Mouse (Mus musculus): ENCODE data around the gene Hist1h3i. TPM values are rescaled to one million over a fixed set of nuclear protein-coding genes. Genes with fewer than 3 reads are reported as not detected.
"Not testable (repeated sequence)": the region's sequence is repeated elsewhere in the genome, so short reads cannot be mapped to it uniquely, and the experiment has no call there.

The Hist1h3i gene
- polyA plus RNA-seq, 1 experiment from 2014 or later = 158 TPM

GRCm38 (mm10) chr13:21810073-21810472 lies 26.9 kb upstream of the Hist1h3i start, which contains the start of the genes Hist1h2bq and Hist1h2ao:
TSS of gene Hist1h2bq (minus strand) at chr13:21810197.
TSS of gene Hist1h2ao (plus strand) at chr13:21810465.
- H3K36me3 ChIP-seq (ENCODE audit: control insufficient read depth, insufficient read depth); H3K9me3 ChIP-seq (replicated peaks; ENCODE audit: control insufficient read depth, low read length); H3K4me2 ChIP-seq (ENCODE audit: low read depth, low read length); H3K4me3 ChIP-seq (ENCODE audit: low read depth, low read length); H3K9ac ChIP-seq (ENCODE audit: low read depth, low read length); H3K27me3 ChIP-seq (ENCODE audit: control insufficient read depth, insufficient read depth, low read depth, low read length); H3K27ac ChIP-seq (ENCODE audit: low read length); H3K4me1 ChIP-seq (ENCODE audit: control insufficient read depth, low read depth, low read length): not testable (repeated sequence)
- WGBS (ENCODE audit: insufficient replicate concordance) = no CpG with 5 or more reads among the region's 23 CpGs
- peak; percentile 86 for ATAC-seq (ENCODE audit: low read depth)

GRCm38 (mm10) chr13:21803058-21803457 lies 19.9 kb upstream of the Hist1h3i start:
- not testable (repeated sequence) for H3K27me3 ChIP-seq (ENCODE audit: control insufficient read depth, insufficient read depth, low read depth, low read length); H3K4me2 ChIP-seq (ENCODE audit: low read depth, low read length); H3K4me1 ChIP-seq (ENCODE audit: control insufficient read depth, low read depth, low read length); H3K9ac ChIP-seq (ENCODE audit: low read depth, low read length); H3K36me3 ChIP-seq (ENCODE audit: control insufficient read depth, insufficient read depth); H3K9me3 ChIP-seq (replicated peaks; ENCODE audit: control insufficient read depth, low read length); H3K27ac ChIP-seq (ENCODE audit: low read length); H3K4me3 ChIP-seq (ENCODE audit: low read depth, low read length)
- peak; percentile 65 for ATAC-seq (ENCODE audit: low read depth)
- no CpG with 5 or more reads among the region's 4 CpGs for WGBS (ENCODE audit: insufficient replicate concordance)

- H3K4me1 ChIP-seq (ENCODE audit: control insufficient read depth, low read depth, low read length); H3K9ac ChIP-seq (ENCODE audit: low read depth, low read length); H3K9me3 ChIP-seq (replicated peaks; ENCODE audit: control insufficient read depth, low read length); H3K4me3 ChIP-seq (ENCODE audit: low read depth, low read length); H3K27ac ChIP-seq (ENCODE audit: low read length); H3K4me2 ChIP-seq (ENCODE audit: low read depth, low read length); H3K36me3 ChIP-seq (ENCODE audit: control insufficient read depth, insufficient read depth); H3K27me3 ChIP-seq (ENCODE audit: control insufficient read depth, insufficient read depth, low read depth, low read length): not testable (repeated sequence)
- ATAC-seq (ENCODE audit: low read depth) = peak; percentile 67; the same call in 1 of the 2 replicates
These were observed 14.0 kb upstream of the Hist1h3i start for GRCm38 (mm10) chr13:21797163-21797562.

GRCm38 (mm10) chr13:21795584-21795983 lies 12.4 kb upstream of the Hist1h3i start:
- peaks cover under 1% of the 10 kb centered on the region; the same call in 1 of the 2 replicates for H3K4me1 ChIP-seq (ENCODE audit: control insufficient read depth, low read depth, low read length)
- H3K4me2 ChIP-seq (ENCODE audit: low read depth, low read length) = no peak overlapping the region
- H3K27ac ChIP-seq (ENCODE audit: low read length) = no peak overlapping the region
- H3K27me3 ChIP-seq (ENCODE audit: control insufficient read depth, insufficient read depth, low read depth, low read length) = no peaks in the 10 kb centered on the region
- H3K4me3 ChIP-seq (ENCODE audit: low read depth, low read length) = no peak overlapping the region
- H3K9me3 ChIP-seq (replicated peaks; ENCODE audit: control insufficient read depth, low read length) = no peaks in the 10 kb centered on the region
- no peak overlapping the region for H3K9ac ChIP-seq (ENCODE audit: low read depth, low read length)
- no peaks in the 10 kb centered on the region for H3K36me3 ChIP-seq (ENCODE audit: control insufficient read depth, insufficient read depth)
- WGBS (ENCODE audit: insufficient replicate concordance) = 75% methylated on average over 7 of the region's 7 CpGs
- ATAC-seq (ENCODE audit: low read depth) = no peak

GRCm38 (mm10) chr13:21790601-21791283 lies 7.6 kb upstream of the Hist1h3i start:
- no peak for ATAC-seq (ENCODE audit: low read depth)
- no peaks in the 10 kb centered on the region for H3K9me3 ChIP-seq (replicated peaks; ENCODE audit: control insufficient read depth, low read length)
- H3K36me3 ChIP-seq (ENCODE audit: control insufficient read depth, insufficient read depth) = no peaks in the 10 kb centered on the region
- peak overlapping the region; percentile 9; the same call in 1 of the 2 replicates for H3K9ac ChIP-seq (ENCODE audit: low read depth, low read length)
- H3K27ac ChIP-seq (ENCODE audit: low read length) = no peak overlapping the region
- peak overlapping the region; percentile 34 for H3K4me2 ChIP-seq (ENCODE audit: low read depth, low read length)
- no peaks in the 10 kb centered on the region for H3K27me3 ChIP-seq (ENCODE audit: control insufficient read depth, insufficient read depth, low read depth, low read length)
- H3K4me3 ChIP-seq (ENCODE audit: low read depth, low read length) = 0 out of 2 replicates have a peak overlapping the region, but pooled peaks have one; percentile 1
- WGBS (ENCODE audit: insufficient replicate concordance) = 37% methylated on average over 17 of the region's 18 CpGs
- H3K4me1 ChIP-seq (ENCODE audit: control insufficient read depth, low read depth, low read length) = peaks cover 14% of the 10 kb centered on the region

GRCm38 (mm10) chr13:21789925-21790324 lies 6.8 kb upstream of the Hist1h3i start:
- ATAC-seq (ENCODE audit: low read depth) = no peak
- no peak overlapping the region for H3K4me3 ChIP-seq (ENCODE audit: low read depth, low read length)
- H3K36me3 ChIP-seq (ENCODE audit: control insufficient read depth, insufficient read depth) = no peaks in the 10 kb centered on the region
- H3K4me2 ChIP-seq (ENCODE audit: low read depth, low read length) = no peak overlapping the region
- no peak overlapping the region for H3K27ac ChIP-seq (ENCODE audit: low read length)
- WGBS (ENCODE audit: insufficient replicate concordance) = 36% methylated on average over 6 of the region's 6 CpGs
- H3K4me1 ChIP-seq (ENCODE audit: control insufficient read depth, low read depth, low read length) = peaks cover 14% of the 10 kb centered on the region
- no peak overlapping the region for H3K9ac ChIP-seq (ENCODE audit: low read depth, low read length)
- H3K9me3 ChIP-seq (replicated peaks; ENCODE audit: control insufficient read depth, low read length) = no peaks in the 10 kb centered on the region
- H3K27me3 ChIP-seq (ENCODE audit: control insufficient read depth, insufficient read depth, low read depth, low read length) = no peaks in the 10 kb centered on the region

GRCm38 (mm10) chr13:21787760-21788593 lies 4.8 kb upstream of the Hist1h3i start:
- ATAC-seq (ENCODE audit: low read depth) = peak; percentile 6
- Histone ChIP-seq H3K9me3 (replicated peaks; ENCODE audit: control insufficient read depth, low read length) (no peaks in the 10 kb centered on the region), H3K4me3 (ENCODE audit: low read depth, low read length) (peak overlapping the region; percentile 60), H3K36me3 (ENCODE audit: control insufficient read depth, insufficient read depth) (no peaks in the 10 kb centered on the region), H3K27ac (ENCODE audit: low read length) (peak overlapping the region; percentile 96), H3K9ac (ENCODE audit: low read depth, low read length) (peak overlapping the region; percentile 65), H3K4me1 (ENCODE audit: control insufficient read depth, low read depth, low read length) (peaks cover 24% of the 10 kb centered on the region), H3K4me2 (ENCODE audit: low read depth, low read length) (peak overlapping the region; percentile 61), H3K27me3 (ENCODE audit: control insufficient read depth, insufficient read depth, low read depth, low read length) (no peaks in the 10 kb centered on the region)
- 25% methylated on average over 13 of the region's 21 CpGs for WGBS (ENCODE audit: insufficient replicate concordance)

GRCm38 (mm10) chr13:21786899-21787629 lies 3.9 kb upstream of the Hist1h3i start, which contains the start of the genes Hist1h2an and Hist1h2bp:
TSS of gene Hist1h2an (minus strand) at chr13:21787218.
TSS of gene Hist1h2bp (plus strand) at chr13:21787461.
- H3K9ac ChIP-seq (ENCODE audit: low read depth, low read length) = peak within 1 kb of the TSS; percentile 81
- H3K27me3 ChIP-seq (ENCODE audit: control insufficient read depth, insufficient read depth, low read depth, low read length); H3K36me3 ChIP-seq (ENCODE audit: control insufficient read depth, insufficient read depth); H3K9me3 ChIP-seq (replicated peaks; ENCODE audit: control insufficient read depth, low read length): not testable (repeated sequence)
- peaks cover 28% of the 10 kb centered on the region for H3K4me1 ChIP-seq (ENCODE audit: control insufficient read depth, low read depth, low read length)
- peak within 1 kb of the TSS; percentile 77 for H3K4me2 ChIP-seq (ENCODE audit: low read depth, low read length)
- WGBS (ENCODE audit: insufficient replicate concordance) = under 1% methylated on average over 38 of the region's 63 CpGs
- H3K27ac ChIP-seq (ENCODE audit: low read length) = peak within 1 kb of the TSS; percentile 97
- peak within 1 kb of the TSS; percentile 60 for H3K4me3 ChIP-seq (ENCODE audit: low read depth, low read length)
- ATAC-seq (ENCODE audit: low read depth) = peak; percentile 83

All from liver, embryonic 16.5 days (tissue).